Mouse (Mus musculus) kidney, adult 2 months (tissue): ENCODE measurements around the gene Ksr1.

Experiments used
- CTCF ChIP-seq: fragments of 200-500 bp; conservative IDR thresholded peaks from 2 replicates; pipeline ENCODE4 v1.5.1; 2011; ENCODE audit warnings: low read depth, mild to moderate bottlenecking, control low read depth, low read length, moderate library complexity, mixed read lengths; ENCODE audit not compliant: insufficient read depth, insufficient read length
- POLR2A ChIP-seq: fragments of 200-500 bp; IDR thresholded peaks from one replicate; pipeline ENCODE4 v1.6.1; 2011; ENCODE audit warnings: low read depth, low read length, control low read depth

DNA sequence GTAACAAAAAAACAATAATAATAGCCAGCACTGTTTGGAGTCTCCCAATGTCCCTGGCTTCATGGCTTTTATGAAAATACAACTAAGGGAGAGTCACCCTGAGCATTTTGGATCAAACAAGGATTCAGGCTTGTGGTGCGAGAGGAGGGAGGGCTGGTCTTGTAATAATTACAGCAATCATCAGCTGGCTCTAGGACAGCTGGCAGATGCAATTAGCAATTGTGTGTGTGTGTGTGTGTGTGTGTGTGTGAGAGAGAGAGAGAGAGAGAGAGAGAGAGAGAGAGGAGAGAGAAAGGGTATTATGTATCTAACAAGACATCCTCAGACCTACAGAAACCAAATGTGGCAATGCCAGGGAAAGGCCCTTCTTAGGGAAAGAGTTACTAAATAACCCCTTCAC, 1.5 kb downstream of the Ksr1 start:
- no peak for TF ChIP-seq CTCF
- no peak for TF ChIP-seq POLR2A
